Mouse (Mus musculus): ENCODE measurements at regions not wholly inside any gene's neighbourhood (a gene's known extent, or its start where the extent isn't known, plus 50 kb on each side); places are given as distances from the start of the nearest gene placed in this dataset.
A peak's percentile ranks its signal among the peaks of the same experiment; 100 is the strongest.

- no peak for DNase-seq
Measured at GRCm38 (mm10) chr1:122607309-122607708, 1039.5 kb upstream of the Ddx18 start.

DNA sequence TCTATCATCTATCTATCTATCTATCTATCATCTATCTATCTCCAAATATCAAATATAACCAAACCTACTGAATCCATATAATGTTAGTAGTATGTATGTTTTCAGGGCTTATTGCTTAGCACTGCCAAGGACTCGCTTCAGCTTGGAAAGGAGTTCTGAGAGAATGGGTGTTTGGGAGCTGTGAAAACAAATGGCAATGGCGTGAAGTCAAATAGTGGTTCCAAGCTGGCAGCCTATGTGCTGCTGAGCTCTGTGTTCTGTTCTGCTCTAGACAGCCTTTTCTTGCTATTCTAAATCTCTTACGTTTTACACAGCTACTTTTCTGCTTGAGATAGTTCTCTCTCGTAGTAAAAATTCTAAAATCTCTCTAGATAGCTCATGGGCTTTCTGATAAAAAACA, 1008.2 kb upstream of the Ddx18 start:
- no peak for DNase-seq

- no peak for DNase-seq
Measured at GRCm38 (mm10) chr1:122551596-122551995, 983.8 kb upstream of the Ddx18 start.

GRCm38 (mm10) chr1:122509580-122509979, 941.8 kb upstream of the Ddx18 start:
- DNase-seq, result no peak

GRCm38 (mm10) chr1:122501707-122502106, 933.9 kb upstream of the Ddx18 start:
- no peak for DNase-seq

- DNase-seq, result no peak
Measured at GRCm38 (mm10) chr1:122478003-122478402, 910.2 kb upstream of the Ddx18 start.

DNA sequence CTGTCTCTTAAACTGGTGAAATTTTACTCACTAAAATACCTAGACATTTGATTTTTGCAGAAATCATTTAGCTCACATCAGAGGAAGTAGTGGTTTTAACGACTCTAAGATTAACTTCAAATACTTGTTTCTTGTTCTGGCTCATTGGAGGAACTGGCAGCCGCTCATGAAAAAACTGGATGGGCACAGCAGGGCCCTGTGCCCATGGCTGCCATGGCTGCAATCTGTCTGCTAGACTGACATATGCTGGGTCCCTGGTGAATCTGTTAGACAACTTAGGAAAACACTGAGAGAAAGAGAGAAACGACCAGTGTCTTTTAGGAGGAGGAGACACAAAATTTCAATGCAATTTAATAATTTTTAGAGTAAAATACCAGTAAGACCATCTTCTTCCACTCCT, 896.1 kb upstream of the Ddx18 start:
- peak; percentile 80 for DNase-seq

- DNase-seq, result no peak
Measured at GRCm38 (mm10) chr1:122459056-122459455, 891.3 kb upstream of the Ddx18 start.

- DNase-seq, result no peak
Measured at GRCm38 (mm10) chr1:122454881-122455280, 887.1 kb upstream of the Ddx18 start.

DNA sequence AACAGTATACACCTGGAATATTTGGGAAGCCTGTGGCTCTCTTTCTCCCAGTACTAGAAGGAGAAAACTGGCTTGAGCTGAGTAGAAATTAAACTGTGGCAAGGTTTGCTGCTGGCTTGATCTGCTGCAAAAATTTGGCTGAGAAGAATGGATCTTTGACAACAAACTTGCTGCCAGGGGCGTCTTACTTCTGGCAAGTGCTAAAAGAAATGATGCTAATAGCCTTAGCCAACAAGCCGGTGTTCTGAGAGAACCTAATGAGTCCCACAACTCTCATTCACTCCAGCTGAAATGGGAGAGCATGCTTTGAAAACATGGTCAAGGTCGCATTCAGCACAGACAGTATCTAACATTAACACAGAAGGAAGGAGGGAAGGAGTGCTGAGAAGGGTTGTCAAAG, 885.8 kb upstream of the Ddx18 start:
- DNase-seq, result no peak

DNA sequence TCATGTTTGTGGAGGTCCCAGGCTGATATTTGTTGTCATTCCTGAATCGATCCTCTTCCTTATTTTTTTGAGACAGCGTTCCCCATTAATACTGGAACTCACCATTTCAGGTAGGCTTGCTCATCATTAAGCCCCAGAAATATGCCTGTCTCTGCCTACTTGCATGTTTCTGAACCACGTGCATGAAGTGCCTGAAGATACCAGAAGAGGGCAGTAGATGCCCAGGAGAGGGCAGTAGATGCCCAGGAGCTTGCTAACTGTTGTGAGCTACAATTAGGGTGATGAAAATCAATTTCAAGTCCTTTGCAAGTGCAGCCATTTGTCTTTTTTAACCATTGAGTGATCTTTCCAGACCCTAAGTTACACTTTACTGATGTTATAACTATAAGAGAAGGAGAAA, 871.6 kb upstream of the Ddx18 start:
- no peak for DNase-seq

DNA sequence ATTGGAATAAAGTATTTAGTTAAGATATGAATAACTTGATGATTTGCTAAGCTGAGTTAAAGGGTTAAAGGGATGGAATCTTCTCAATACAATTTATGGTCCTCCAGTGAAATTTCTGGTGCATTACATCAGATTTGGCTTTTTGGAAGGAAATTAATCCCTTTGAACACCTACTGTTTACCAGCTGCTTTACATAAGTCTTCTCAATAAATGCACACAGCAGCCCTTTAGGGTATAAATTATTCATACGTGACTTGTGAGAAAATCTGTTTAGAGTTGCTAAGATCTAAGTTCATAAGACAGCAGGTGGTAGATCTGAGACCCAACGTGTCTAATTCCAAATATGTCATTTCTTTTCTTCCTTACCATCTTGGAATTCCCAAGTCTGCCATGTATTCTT, 855.7 kb upstream of the Ddx18 start:
- no peak for DNase-seq

GRCm38 (mm10) chr1:122396342-122396741, 828.6 kb upstream of the Ddx18 start:
- DNase-seq, result no peak

GRCm38 (mm10) chr1:122393660-122394355, 826.0 kb upstream of the Ddx18 start:
- DNase-seq, result no peak

DNA sequence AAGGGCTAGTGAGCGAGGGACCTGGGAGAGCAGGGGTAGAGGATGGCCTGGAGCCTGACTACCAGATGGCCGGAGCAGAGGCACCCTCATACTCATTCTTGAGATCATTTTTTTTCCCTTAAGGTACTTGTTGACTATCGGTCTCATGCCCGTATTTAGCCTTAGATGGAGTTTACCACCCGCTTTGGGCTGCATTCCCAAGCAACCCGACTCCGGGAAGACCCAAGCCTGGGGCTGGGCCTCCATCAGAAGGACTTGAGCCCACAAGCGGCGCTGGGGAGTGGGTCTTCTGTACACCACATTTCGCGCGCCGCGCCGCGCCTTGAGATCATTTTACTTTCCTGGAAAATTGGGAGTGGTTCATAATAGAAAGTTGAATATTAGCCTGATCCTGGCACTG, 789.2 kb upstream of the Ddx18 start:
- DNase-seq, result peak; percentile 87

DNA sequence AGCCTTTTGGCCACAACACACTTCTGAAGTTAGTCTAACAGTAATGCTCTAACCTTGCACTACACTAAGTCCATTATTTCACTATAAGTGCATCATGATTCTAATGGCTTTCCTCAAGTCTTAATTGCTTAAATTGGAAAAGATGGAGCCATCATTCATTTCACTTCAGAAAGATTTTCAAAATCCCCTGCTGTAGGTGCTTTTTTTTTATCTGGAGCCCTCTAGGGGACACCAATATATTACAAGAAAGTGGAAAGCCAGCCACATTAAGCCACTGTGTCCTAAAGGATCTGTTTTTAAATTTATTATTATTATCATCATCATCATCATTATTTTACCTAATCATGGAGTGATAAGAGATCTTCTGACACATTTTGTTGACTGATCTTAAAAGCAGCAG, 783.7 kb upstream of the Ddx18 start:
- no peak for DNase-seq

- no peak for DNase-seq
Measured at GRCm38 (mm10) chr1:122333267-122333666, 765.5 kb upstream of the Ddx18 start.

- DNase-seq, result no peak
Measured at GRCm38 (mm10) chr1:122328276-122328675, 760.5 kb upstream of the Ddx18 start.
